Mouse (Mus musculus) mammary gland, adult 2 months (tissue): ENCODE measurements around the gene Cep250. TPM values are rescaled to one million over a fixed set of nuclear protein-coding genes. Genes with fewer than 3 reads are reported as not detected.

Experiments
- polyA plus RNA-seq: library from polyadenylated mRNA; depleted of rRNA; stranded (reverse); fragments of >200 nt; gene quantifications from 2 replicates; pipeline ENCODE4 v1.2.3, GENCODE M21; 2012; ENCODE audit warnings: low replicate concordance; rRNA removed

Gene Cep250
- 10.2 and 10.8 TPM in 2 replicates for polyA plus RNA-seq

DNA sequence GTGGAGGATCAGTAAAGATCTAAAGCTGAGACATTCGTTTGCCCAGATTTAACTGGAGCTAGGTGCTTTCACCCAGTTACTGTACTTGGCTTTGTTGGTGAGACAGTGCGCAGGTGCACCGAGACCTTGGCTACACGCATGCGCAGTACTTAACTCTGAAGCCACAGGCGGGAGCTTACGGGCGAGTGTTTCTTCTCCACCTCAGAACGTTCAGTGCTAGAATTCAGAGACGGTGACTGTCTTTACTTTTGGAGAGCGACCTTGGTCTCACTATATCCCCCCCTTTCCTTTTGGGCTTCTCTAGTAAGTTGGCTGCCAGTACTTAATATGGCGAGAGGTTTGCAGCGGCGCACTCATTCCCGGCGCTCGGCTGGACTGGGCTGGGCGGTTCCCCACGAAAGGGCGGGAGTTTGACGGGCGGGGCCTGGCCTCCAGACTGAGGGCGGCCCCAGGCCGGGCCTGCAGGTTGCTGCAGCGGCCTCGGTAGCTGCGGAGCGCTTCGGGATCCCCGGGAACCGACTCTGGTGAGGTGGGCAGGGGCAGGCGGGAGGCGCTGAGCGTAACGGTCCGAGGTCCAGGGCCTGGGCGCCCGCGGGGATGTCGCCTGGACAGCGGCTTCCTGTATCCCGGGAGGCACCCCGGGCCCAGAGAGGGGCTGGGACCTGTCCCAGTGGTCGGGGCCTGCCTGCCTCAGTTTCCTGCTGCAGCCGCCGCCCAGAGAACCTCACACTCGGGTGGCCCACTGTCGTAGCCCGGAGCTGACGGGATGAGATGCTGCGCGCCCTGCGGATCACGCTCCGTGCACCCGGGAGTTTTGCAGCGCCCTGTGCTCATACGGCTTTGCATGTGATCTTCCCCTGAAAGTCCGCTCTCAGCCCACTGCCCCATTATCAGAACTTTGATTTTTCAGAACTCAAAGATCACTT lies at the start of gene Cep250:
Gene Cep250, plus strand, starts transcription at position 325 of the 926 bp plus-strand sequence.

GRCm38 (mm10) chr2:155929531-155930442 lies 26.5 kb upstream of the Cep250 start, which contains the start of gene Uqcc1:
Gene Uqcc1 (minus strand): TSS chr2:155930310.

DNA sequence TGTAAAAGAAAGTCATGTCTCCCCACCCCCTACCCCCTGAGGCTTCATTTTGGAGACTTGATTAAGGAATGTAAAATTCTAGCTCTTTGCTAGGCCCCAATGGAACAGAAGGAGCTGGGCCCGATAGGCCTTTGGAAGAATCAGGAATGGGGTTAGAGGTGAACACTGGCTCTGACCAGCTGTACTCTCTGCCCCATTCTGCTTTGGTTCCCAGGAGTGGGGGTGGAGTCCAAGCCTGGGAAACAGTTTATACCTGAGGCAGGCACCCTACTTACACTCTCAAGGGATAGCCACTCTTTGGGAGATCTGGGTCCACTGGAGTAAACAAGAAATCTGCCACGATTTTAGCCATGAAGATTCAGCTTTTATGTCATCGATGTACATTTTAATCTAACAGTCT lies 15.6 kb upstream of the Cep250 start, which contains the start of gene Gm15557:
Gene Gm15557, plus strand, starts transcription at position 48 of the 400 bp plus-strand sequence.

DNA sequence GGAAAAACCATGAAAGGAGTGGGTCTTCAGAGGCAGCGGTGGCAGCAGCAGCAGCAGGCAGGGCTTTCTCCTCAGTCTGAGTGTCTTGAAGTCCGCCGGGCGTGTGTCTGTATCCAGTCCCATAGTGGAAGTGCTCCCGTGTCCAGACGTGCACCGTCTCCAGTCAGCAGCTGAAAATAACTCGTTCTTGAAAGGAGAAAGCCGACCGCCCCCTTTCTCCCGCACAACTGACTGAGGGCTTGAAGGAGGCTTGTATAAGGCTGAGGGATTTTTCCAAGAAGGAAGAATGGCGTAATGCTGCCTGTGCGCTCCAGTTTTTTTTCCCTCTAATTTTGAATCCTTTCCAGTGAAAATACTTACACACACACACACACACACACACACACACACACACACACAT lies 11.1 kb upstream of the Cep250 start, which contains the start of gene Gdf5:
Gene Gdf5, minus strand, starts transcription at position 244 of the 400 bp plus-strand sequence.

DNA sequence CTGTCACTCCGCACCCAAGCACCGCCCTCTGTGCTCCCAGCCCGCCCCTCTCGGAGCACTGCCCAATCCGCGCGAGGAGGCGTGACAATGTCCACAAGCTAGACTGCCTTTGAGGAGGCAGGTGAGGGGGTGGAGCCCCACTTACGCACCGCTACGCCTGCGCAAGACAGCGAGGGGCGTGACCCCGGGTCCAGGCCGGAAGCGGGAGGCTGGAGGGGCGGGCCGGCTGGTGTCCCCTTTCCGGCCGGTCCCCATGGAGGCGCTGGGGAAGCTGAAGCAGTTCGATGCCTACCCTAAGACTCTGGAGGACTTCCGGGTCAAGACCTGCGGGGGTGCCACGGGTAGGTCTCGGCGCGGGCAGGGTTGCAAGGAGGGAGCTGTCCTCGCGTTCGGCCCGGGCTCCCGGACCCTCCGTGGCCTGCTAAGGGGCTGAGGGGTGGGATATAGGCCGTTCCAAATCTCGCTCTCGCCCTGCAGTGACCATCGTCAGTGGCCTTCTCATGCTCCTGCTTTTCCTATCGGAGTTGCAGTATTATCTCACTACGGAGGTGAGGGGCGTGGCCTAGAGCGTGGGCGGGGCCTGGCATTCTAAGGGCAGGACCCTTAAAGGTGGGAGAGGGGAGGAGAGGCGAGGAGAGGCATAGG lies 51.8 kb downstream of the Cep250 start, which contains the start of the genes 6430550D23Rik and Ergic3:
Gene 6430550D23Rik, minus strand, starts transcription at position 90 of the 645 bp plus-strand sequence.
Gene Ergic3, plus strand, starts transcription at position 158 of the 645 bp plus-strand sequence.

Other genes with a start within 250 kb of the Cep250 start
- gene Edem2, start 227.0 kb upstream of the Cep250 start, polyA plus RNA-seq = 39.5 and 56.7 TPM in 2 replicates
- not detected in 2 replicates for gene Gm17581, start 220.6 kb upstream of the Cep250 start, polyA plus RNA-seq
- 16.3 and 20.4 TPM in 2 replicates for gene Procr, start 205.3 kb upstream of the Cep250 start, polyA plus RNA-seq
- gene Mmp24, start 181.1 kb upstream of the Cep250 start, polyA plus RNA-seq = 0.07 and 0.10 TPM in 2 replicates
- 70.9 and 110 TPM in 2 replicates for gene BC029722, start 137.0 kb upstream of the Cep250 start, polyA plus RNA-seq
- 103 and 117 TPM in 2 replicates for gene Eif6, start 129.5 kb upstream of the Cep250 start, polyA plus RNA-seq
- 0.04 and 0.36 TPM in 2 replicates for gene Fam83c, start 121.6 kb upstream of the Cep250 start, polyA plus RNA-seq
- gene Uqcc1, start 26.1 kb upstream of the Cep250 start, polyA plus RNA-seq = 17.9 and 69.2 TPM in 2 replicates
- not detected in 2 replicates for gene Gm15557, start 15.7 kb upstream of the Cep250 start, polyA plus RNA-seq
- 0.63 and 1.0 TPM in 2 replicates for gene Gdf5, start 11.1 kb upstream of the Cep250 start, polyA plus RNA-seq
- gene 6430550D23Rik, start 51.5 kb downstream of the Cep250 start, polyA plus RNA-seq = 2.4 and 6.7 TPM in 2 replicates
- gene Ergic3, start 51.6 kb downstream of the Cep250 start, polyA plus RNA-seq = 195 and 238 TPM in 2 replicates
- 6.6 and 7.5 TPM in 2 replicates for gene Fer1l4, start 96.5 kb downstream of the Cep250 start, polyA plus RNA-seq
- 4.6 and 6.2 TPM in 2 replicates for gene Spag4, start 108.7 kb downstream of the Cep250 start, polyA plus RNA-seq
- 88.5 and 117 TPM in 2 replicates for gene Cpne1, start 155.5 kb downstream of the Cep250 start, polyA plus RNA-seq
- 9.4 and 17.0 TPM in 2 replicates for gene Rbm12, start 155.5 kb downstream of the Cep250 start, polyA plus RNA-seq
- 2.4 and 4.8 TPM in 2 replicates for gene Gm28036, start 170.6 kb downstream of the Cep250 start, polyA plus RNA-seq
- gene Romo1, start 187.6 kb downstream of the Cep250 start, polyA plus RNA-seq = 181 and 383 TPM in 2 replicates
- 67.7 and 98.0 TPM in 2 replicates for gene Nfs1, start 187.7 kb downstream of the Cep250 start, polyA plus RNA-seq
- gene Rbm39, start 223.8 kb downstream of the Cep250 start, polyA plus RNA-seq = 34.1 and 83.0 TPM in 2 replicates
- 16.7 and 22.2 TPM in 2 replicates for gene Phf20, start 240.0 kb downstream of the Cep250 start, polyA plus RNA-seq